Mouse (Mus musculus) heart, postnatal 14 days (tissue): Measurements from ENCODE around the gene Smim27. TPM values are rescaled to one million over a fixed set of nuclear protein-coding genes. Genes with fewer than 3 reads are reported as not detected.
"Not testable (repeated sequence)": the region's sequence is repeated elsewhere in the genome, so short reads cannot be mapped to it uniquely, and the experiment has no call there.

Experiments
- DNase-seq, 2 experiments: peaks; one replicate each; pipeline ENCODE4 v3.0.0; 2021 to 2022
- intact Hi-C: fragments of 180-260 bp; cut with DNase I; formaldehyde crosslinking; loops from one replicate; pipeline ENCODE4 v1.15.1; 2025
- total RNA-seq, 2 experiments: library from RNA; stranded (reverse); gene quantifications; 2 replicates each; pipeline ENCODE4 v1.2.3; 2021

Smim27 gene
- total RNA-seq, 2 experiments from 2014 or later, result 28.2 to 42.4 TPM

DNA sequence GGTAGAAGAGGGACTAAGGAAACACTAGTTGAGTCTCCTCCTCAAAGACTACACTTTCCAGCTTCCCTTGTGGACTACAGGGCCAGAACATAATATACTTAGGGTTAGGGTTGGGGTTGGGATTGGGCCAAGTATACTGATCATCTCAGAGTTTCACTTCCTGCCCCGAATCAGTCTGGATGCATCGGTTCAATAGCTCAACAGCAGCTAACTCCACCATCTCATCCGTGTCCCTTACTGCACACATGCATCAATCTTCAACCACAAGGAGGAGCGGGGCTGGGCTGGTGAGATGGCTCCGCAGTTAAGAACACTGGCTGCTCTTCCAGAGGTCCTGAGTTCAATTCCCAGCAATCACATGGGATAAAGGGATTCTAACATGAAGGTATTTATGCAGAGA lies 18.4 kb upstream of the Smim27 start:
- no peak for DNase-seq
- intact Hi-C loops, result no loop called here

GRCm38 (mm10) chr4:40253766-40254165 lies 15.6 kb upstream of the Smim27 start:
- DNase-seq, result no peak
- intact Hi-C loops, result no loop called here

DNA sequence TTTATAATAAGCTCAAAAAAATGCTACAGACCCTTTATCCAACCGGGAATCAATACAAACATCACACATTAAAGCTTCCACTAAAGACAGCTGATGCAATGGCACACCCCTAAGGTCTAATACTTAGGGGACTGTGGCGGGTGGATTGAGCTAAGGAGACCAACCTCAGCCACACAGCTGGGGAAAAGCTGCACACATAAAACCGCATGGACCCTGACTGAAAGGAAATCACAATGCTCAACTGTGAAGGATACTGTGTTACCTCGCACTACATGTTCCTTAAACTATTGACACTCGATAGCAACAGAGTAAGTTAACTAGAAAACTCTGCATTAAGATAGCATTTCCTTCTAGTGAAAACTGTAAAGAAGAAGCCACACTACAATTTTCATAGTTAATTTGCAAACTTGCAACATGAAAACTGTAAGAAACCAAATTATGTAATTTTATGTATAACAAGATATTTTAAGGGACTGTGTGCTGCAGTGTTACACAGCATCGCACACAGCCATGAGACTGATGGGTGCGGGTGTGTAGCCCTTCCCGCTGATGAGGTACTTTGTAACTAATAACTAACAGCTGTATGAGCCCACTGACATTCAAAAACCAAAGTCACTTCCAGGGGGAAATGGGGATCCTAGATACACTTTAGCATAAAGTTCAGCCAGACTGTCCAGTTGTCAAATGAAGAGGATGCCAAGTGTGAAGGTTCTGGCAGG lies 14.8 kb upstream of the Smim27 start:
- intact Hi-C loops, result no loop called here

GRCm38 (mm10) chr4:40264321-40264720 lies 5.1 kb upstream of the Smim27 start:
- no peak for DNase-seq
- intact Hi-C loops, result no loop called here

More for the DNA sequence above, 14.8 kb upstream of the Smim27 start:
- no peak for DNase-seq

GRCm38 (mm10) chr4:40267681-40268080 lies 1.7 kb upstream of the Smim27 start:
- intact Hi-C loops, result loop anchor here (5.0 kb wide), 1 partner anchor 35 kb away; no protein-coding TSS in a partner anchor
- no peak for DNase-seq

DNA sequence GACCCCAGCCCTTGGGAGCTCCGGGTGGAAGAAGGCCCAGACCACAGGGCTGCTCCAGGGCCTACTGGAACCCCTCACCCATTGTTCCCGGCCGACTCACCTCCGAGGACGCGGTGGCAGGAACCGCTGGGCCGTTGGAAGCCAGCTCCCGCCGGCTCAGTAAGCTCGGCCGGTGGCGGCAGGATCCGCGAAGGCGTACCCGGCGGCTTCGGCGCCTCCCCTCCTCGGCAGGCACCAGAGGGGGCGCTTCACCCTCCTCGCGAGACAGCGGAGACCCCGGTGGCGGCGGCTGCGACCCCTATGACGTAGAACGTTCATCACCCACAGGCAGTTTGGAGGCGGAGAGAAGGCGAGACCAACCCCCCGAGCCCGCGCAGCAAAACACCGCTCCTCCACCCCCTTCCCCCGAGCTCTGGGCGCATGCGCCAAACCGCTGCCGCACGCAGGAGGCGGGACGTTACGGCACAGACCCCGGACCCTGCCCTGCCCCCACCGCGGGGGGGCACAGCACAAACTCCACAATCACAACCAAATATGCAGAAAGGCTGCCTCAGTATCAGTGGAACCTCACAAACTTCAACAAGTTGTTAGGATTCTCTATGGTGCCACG lies 1.1 kb upstream of the Smim27 start:
- peak; percentile 94 for DNase-seq
- intact Hi-C loops, result loop anchor here (5.0 kb wide), 1 partner anchor 36 kb away; no protein-coding TSS in a partner anchor

DNA sequence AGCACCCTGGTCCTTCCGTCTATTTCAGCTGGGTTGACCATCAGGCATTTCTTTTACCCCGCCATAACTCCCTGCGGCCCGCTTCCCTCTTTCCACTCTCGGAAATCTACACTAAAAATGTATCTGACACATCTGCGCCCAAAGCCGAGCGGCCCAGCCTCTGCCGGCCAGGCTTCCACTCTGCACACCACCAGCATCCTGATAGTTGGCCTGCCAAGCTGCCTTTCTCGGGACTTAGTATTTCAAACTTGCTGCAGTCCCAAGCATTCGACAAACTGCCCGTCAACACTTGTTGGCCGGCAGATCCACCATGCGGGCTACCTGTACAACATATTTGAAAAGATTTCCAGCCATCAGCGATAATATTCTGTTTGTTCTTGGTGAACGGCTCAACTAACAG lies 544 bp upstream of the Smim27 start:
- intact Hi-C loops, result loop anchor here (5.0 kb wide), 1 partner anchor 37 kb away; no protein-coding TSS in a partner anchor
- no peak for DNase-seq

DNA sequence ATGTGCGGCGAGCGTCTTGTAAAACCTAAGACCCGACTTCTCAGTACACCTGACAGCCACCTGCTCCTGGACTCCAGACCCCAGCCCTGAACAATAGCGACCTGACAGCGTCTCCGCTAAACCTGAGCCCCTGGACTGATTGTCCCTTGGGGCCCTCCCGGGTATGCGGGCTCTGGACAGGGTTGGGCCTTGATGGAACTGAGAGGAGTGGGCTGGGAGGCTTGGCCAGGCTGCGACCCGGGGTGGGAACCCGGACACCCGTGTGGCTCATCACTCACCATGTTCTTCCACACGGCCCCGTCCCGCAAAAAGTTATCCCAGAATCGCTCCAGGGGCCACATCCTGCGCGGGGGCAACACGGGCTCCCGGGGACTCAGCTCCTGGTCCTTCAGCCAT lies 9.5 kb downstream of the Smim27 start:
- intact Hi-C loops, result loop anchor here (5.0 kb wide), 1 partner anchor 37 kb away; no protein-coding TSS in a partner anchor
- DNase-seq, result no peak

- peak; percentile 96 to 99 for DNase-seq
- intact Hi-C loops, result loop anchor here (5.0 kb wide), 1 partner anchor 37 kb away; no protein-coding TSS in a partner anchor
Observed at GRCm38 (mm10) chr4:40279276-40279900, 10.0 kb downstream of the Smim27 start, which contains the start of gene Ndufb6. Gene Ndufb6, minus strand, starts transcription at chr4:40279421.

DNA sequence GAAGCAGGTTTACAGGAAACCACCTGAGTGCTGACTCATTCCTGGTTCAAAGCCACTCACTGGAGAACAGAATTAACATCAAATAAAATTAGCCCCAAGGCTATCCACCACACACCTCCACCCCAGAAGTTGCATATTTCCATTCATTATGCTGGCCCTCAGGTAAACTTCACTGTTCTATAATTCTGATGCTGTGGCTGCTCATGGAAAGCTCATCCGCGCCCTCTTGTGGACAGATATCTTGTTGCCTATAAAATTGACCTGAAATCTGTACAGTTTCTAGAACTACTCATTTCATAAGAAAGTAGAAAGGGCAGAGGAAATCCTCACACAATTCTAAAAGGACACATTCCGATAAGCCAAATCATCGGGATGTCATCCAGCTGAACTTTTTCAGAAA lies 16.2 kb downstream of the Smim27 start:
- DNase-seq, result peak; percentile 64 to 79
- intact Hi-C loops, result loop anchor here (2.0 to 5.0 kb wide), 2 partner anchors 68 to 151 kb away; no protein-coding TSS in a partner anchor

- no peak for DNase-seq
- intact Hi-C loops, result loop anchor here (2.0 to 5.0 kb wide), 2 partner anchors 70 to 105 kb away; no protein-coding TSS in a partner anchor
Observed at GRCm38 (mm10) chr4:40287415-40287814, 18.0 kb downstream of the Smim27 start.

DNA sequence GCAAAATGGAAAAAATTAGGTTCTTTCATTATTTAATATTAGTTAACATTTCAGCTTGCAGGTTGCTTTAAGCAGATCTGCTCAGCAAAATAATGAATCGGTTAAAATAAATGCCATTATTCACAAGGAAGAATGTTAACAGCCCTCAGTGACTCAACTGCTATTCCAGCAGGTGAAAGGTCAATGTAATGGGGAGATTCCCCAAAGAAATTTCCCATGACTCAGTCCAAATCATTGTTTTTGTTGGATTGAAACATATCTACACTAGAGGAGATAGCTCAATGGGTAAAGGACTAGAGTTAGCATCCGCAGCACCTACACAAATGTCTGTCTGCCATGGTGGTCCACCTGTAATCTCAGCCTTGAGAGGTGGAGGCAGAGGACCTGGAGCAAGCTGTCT lies 19.7 kb downstream of the Smim27 start:
- DNase-seq, result no peak
- intact Hi-C loops, result loop anchor here (5.0 kb wide), 1 partner anchor 72 kb away; no protein-coding TSS in a partner anchor

DNA sequence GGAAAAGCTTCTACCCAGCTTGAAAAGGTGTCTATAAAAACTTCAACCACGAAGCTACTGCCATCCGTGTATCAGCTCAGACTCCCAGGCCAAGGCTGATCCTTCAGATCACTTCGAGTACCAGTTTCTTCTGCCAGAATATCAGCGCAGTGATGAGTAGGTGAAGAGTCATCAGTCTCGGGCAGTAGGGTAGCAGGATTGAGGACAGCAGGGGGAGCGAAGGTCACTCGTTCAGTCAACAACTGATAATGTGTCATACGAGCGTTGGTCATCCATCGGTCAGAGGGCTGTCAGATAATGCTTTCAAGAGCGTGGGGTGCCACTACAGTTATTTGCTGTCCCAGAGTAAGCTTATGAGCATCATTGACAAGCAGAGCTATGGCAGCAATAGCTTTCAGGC lies 22.1 kb downstream of the Smim27 start:
- intact Hi-C loops, DNase-seq: not testable (repeated sequence)

DNA sequence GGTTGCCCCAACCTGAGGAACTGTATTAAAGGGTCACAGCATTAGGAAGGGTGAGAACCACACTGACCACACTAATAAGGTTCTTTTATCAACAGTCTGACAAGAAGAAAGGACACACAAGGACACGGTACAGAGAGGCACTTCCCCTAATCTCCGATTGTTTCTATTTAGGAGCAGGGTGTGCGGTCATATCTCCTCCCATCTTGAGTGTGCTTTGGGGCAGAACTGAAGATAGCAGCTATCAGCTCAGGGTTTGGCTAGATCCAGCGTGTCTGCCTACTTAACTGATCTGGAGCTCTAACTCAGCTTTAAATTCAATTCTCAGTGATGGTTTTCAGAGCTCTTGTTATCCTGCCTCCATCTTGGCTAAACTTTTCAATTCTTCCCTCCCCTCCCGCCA lies 29.8 kb downstream of the Smim27 start:
- intact Hi-C loops, result no loop called here
- DNase-seq, result no peak

GRCm38 (mm10) chr4:40301076-40301789 lies 31.9 kb downstream of the Smim27 start:
- intact Hi-C loops, result loop anchor here (1.0 kb wide), 1 partner anchor 381 kb away; no protein-coding TSS in a partner anchor
- DNase-seq, result peak; percentile 69 to 81

- intact Hi-C loops, result no loop called here
- DNase-seq, result no peak
Observed at GRCm38 (mm10) chr4:40302445-40303125, 33.2 kb downstream of the Smim27 start.

DNA sequence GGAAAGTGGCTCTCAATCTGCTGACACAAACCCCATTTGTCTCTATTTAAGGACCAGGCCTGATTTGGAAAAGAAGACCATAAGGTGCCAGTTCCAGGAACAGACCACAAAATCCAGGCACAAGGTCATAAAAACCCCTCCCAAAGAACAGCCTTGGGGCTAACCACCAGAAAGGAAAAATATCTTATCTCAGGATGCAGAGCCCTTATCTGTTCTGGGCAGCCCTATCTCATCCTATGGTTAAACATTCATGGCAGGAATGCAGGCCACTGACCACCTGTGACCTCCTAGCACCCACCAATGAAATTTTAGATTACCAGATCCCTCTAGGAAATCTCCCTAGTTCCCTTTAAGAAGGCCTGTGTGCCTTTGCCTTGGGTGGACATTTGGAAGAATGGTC lies 40.3 kb downstream of the Smim27 start:
- intact Hi-C loops, result no loop called here
- DNase-seq, result no peak

- no peak for DNase-seq
- intact Hi-C loops, result no loop called here
Observed at GRCm38 (mm10) chr4:40310796-40311383, 41.5 kb downstream of the Smim27 start.

DNA sequence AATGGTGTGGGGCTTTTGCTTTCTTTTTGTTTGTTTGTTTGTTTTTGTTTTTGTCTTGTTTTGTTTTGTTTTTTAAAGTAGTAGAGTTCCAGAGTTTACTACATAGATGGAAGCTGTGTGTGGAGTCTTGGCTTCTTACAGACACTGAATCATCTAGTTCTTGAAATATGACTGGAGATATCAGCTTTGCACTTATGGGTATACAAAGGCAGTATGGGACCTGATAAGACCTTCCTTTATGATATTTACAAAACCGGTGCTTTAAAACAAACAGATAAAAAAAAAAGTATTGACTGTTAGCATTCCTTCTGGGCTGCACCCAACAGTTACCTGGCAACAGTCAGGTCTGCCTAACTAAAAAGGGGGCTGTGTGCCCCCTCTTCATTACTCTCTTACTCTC lies 42.8 kb downstream of the Smim27 start:
- DNase-seq, result no peak
- intact Hi-C loops, result no loop called here
